Mouse (Mus musculus) induced T-regulatory cell, adult 2 months (primary cell): Measurements from ENCODE around the gene Rasd1.
"Not testable (repeated sequence)": the region's sequence is repeated elsewhere in the genome, so short reads cannot be mapped to it uniquely, and the experiment has no call there.

ENCODE experiments used
- DNase-seq: peaks from one replicate; pipeline ENCODE4 v3.0.0-alpha.2; 2012; ENCODE audit warnings: low read depth

Rasd1 gene

DNA sequence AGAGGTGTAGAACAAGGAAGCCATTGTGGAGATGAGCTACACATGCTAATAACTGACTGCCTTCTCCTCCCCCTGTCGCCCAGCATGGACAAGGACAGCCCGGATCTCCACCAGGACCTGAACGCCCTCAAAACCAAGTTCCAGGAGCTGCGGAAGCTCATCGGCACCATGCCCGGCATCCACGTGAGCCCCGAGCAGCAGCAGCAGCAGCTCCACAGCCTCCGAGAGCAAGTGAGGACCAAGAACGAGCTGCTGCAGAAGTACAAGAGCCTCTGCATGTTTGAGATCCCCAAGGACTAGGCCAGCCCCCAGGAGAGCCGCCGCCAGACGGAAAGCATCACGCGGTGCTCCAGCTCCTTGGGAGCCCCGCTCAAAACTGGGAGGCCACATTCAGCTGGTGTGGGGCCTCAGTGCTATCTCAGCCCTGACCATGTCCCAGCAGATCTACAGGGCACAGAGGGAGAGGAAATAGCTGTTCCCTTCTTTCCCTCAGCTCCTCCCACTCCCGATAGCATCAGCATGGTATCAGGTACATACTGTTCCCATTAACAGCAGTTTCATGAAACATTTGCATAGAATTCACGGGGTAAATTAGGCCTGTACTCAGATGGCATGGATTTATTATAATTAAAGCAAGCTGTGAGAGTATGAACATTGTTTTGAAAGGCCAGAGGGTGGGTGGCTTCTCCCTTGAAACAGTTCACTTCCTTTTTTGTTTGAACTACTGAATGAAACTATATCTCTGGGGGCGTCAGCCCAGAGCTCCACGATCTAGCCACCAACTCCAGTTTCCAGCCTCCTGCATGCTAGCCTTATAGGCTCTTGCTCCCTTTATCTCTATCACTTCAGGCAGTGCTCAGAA is 4.0 kb downstream of the Rasd1 start:
- no peak for DNase-seq

DNA sequence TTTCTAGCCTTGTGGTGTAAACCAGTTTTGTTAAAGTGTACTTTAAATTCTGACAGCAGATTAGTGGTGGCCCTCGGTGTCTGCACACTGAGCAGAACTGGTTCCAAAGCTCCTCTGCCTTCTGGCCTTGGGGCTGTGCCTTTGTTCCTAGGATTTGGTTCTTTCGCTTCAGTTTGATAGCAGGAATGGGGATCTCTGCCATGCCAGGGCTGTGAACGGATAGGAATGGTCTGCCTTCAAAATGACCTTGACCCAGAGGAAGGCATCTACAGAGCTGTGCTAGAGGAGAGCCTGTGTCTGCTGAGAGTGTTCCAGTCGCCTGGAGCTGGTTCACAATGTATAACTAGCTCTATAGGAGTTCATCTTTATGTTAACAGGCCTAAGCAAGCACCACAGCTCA is 5.3 kb downstream of the Rasd1 start:
- no peak for DNase-seq

DNA sequence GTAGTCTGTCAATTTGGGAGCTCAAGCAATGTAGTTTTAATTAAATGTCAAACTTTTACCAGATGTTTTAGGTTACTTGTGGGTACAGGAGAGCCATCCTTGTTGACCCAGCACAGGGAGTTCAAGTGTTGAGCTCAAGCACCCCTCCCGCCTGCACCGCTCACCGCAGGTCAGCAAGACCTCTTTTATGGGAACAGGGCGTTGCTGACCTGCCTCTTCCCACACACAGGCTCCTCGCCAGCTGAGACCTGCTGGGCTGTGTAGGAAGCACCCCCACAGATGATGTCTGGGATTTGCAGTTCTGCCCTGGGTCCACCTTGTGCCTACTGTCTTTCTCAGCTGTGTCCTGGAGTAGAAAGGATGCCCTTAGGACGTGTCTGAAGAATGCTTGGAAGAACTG is 8.0 kb downstream of the Rasd1 start:
- DNase-seq, result no peak

DNA sequence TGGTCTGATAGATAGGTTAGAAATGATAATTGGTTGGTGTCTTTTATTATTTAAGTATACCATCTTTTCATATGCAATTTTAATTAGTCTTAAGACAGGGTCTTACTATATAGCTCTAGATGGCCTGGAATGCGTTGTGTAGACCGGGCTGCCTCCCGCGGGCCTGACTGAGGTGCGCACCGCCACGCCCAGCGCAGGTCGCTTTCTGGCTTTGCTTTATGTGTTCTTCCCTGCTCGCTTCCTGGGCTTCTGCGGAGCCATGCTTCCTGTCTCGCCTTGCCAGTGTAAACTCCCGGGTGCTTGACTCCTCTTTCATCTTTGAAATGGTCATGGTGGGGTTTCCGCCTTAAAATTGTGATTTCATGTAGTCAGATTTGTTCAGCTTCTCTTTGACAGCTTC is 11.9 kb downstream of the Rasd1 start:
- no peak for DNase-seq

DNA sequence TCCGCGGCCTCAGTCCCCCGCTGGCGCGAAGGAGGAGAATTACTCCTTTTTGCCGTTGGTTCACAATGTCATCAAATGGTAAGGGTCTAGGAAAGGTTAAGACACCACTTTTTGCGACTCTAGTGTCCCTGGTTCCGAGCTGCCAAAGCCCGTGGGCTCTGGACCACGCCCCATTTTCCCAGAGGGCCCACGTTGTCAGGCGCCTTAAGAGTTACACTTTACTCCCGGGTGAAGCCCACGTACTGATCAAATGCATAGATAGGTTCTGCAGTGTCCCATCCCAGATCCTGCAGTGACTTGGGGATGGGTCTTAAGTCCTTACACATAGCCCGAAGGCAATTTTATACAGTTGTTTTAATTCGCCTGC is 16.4 kb downstream of the Rasd1 start:
- DNase-seq, result no peak

DNA sequence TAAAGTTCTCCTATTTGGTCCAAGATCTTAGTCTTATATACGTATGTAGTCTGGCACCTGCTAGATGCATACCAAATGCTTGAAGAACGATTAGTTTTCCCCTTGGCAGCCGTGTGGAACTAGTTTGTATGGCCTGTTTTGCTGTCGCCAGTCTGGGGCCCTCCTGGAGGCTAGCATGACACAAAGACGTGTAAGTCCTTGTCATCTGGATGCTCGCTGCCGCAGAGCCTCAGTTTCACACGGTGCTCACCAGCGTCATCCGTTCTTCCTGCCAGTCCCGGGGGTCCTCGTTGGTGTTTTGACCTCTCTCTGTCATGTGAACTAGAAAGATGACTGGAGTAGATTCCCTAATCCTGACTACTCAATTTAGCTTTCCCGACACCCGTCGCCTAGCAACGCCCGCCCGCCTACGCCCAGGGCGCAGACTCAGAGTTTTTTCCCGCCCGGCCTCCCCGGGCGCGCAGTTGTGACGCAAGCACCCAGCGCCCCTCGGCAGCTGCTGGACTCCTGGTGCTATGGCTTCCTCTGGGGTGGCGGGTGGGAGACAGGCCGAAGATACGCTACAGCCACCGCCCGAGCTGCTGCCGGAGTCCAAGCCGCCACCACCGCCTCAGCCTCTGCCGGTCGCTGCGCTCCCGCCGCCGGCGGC is 16.9 kb downstream of the Rasd1 start, which contains the start of gene Med9:
TSS of gene Med9 (plus strand) at position 455 of the 649 bp plus-strand sequence.
- peak; percentile 91 for DNase-seq

DNA sequence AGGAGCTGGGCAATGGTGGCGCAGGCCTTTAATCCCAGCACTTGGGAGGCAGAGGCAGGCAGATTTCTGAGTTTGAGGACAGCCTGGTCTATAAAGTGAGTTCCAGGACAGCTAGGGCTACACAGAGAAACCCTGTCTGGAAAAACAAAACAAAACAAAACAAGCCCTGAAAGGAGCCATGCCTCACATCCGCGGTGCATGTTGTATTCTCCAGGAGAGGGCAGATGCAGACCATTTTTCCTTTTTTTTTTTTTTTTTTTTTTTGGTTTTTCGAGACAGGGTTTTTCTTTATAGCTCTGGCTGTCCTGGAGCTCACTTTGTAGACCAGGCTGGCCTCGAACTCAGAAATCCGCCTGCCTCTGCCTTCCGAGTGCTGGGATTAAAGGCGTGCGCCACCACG is 19.9 kb downstream of the Rasd1 start:
- DNase-seq, result not testable (repeated sequence)

DNA sequence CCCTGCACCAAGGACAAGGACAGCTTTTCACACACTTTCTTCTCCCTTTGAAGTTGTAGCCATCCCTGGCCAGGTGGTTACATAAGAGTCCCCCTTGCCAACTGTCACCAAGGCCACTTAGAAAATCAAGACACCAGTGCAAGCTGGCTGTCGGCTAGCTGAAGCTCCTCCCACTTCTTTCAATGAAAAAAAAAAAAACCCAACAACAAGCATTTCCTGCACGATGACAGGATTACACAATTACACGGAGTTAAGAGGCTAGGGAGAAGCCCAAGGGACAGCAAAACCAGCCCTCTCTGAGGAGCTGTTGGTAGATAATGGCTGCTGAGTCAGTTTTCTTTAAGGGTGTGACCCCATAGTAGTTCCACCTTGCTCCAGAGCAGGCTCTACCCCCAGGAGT is 23.4 kb downstream of the Rasd1 start:
- DNase-seq, result no peak

DNA sequence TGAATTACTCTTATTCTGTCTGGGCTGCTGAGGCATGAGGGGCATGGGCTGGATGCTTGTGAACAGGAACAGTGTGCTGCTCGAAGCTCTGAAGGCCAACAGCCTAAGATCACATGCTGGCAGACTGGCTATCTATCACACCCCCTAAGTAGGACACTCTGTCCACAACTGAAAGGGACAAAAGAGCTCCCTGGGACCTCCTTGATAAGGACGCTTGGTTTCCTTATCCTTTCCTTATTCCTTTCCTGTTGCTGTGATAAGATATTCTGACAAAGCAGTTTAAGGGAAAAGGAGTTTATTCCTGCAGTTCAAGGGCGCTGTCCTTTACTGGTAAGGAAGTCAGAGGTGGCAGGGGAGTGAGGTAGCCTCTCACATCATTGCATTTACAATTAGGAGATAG is 24.1 kb downstream of the Rasd1 start:
- DNase-seq, result no peak

DNA sequence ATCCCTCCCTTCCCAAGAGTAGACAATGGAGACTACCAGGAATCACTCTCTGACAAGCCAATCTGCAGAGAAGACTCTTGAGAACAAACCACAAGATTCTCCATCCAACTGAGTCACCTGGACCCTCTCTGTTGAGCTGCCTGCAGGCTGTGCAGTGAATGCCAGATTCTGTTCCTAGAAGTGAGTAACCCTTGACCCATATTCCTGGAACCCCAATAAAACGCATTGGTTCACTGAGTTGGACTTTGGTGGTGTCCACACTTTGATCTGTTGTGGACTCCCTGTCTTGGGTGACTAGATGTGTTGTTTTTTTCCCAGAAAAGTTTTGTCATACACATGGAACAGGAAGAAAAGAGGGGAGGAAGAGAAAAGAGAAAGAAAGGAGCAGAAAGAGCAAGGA is 24.9 kb downstream of the Rasd1 start:
- DNase-seq, result no peak

DNA sequence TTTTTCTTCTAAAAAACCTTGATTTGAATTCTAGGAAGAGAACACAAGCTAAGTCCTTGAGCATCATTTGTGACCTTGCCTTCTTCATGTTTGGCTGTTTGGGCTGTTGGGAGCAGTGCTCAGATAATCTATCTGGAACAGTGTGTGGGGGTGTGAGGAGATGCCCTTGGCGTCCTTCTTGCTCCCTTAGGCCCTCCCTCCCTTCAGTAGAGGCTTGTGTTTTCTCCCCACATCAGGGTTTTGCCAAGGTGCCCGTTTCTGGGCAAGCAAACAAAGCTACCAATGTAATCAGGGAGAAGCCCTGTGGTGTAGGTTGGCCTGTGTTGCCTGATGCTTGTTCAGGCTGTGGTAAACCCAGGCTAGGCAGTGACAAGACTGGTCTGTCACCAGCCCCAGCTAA is 27.1 kb downstream of the Rasd1 start:
- DNase-seq, result no peak

DNA sequence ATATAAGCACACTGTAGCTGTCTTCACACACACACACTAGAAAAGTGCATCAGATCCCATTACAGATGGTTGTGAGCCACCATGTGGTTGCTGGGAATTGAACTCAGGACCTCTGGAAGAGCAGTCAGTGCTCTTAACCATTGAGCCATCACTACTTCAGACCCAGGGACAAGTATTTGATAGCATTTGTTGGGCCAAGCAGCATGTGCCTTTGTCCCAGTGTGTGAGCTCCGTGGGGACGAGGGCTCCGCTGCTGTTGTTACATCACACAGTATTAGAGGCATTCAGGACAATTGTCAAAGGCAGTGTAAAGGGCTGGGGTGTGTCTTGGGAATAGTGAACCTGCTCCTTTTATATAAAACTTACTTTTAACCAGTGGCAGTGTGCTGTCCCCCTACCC is 27.7 kb downstream of the Rasd1 start:
- no peak for DNase-seq

DNA sequence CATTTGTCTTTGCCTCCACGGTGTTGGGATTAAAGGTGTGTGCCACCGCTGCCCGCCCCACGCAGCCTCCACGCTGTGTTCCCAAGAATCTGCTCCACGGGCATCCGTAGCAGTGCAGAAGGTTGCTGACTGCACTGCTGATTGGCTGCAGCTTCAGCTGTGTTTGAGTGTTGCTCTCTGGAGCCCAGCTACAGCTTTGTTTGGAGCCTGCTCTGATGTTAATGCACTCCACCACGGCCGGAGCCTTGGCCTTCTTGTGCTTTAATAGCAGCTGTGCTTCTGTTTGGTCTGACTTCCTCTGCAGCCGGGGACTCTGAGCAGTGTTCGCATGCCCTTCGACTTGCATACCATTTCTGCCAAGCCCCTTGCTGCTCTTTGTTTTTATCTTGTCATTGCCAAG is 30.8 kb downstream of the Rasd1 start:
- DNase-seq, result no peak

DNA sequence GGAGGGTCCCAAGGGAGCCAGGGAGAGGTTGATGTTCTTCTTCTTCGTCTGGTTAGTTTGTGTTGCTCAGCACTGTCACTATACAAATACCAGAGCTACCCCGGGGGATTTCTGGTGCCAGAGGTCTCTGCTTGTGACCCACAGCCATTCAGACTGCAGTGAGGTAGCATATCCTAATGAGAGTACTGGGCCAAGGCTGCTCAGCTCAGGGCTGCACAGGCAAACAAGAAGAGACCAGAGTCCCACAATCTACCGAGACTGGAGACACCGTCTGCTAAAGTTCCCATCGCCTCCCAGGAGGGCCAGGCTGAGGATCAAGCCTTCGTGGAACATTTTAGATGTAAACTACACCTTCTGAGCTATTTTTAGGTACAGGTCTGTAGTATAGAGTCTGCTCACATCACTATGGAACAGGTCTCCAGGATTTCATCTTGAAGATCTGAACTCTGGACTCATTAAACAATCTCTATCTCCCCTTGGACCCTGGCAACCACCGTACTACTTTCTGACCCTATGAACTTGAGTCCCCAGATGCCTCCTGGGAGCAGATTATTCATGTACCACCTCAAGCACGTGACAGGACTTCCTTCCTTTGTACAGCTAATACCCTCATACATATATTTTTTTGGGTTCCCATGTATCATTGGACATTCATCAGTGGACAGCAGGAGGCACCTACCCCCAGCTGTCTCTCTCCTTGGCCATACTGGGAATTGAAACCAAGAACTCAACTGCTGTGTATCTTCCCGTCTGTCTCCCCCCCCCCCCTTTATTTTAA is 32.0 kb downstream of the Rasd1 start:
- no peak for DNase-seq

DNA sequence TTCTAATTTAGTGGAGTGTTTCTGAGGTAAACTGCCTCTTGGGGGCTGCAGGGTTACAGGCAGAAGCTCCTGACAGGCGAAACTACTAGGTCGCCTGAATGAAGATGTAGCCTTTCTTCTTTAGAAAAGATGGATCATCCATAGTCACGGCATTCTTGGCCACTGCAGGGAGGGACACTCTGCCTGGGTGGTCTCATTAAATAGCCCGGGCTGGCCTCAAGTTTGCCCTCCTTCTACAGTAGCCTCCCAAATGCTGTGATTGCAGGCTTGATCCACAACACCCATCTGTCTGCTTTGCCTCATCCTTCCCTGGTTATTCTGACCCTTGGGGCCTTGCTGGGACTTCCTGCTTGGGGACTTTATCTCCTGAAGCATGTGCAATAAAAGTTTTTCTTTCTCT is 34.7 kb downstream of the Rasd1 start:
- DNase-seq, result no peak

DNA sequence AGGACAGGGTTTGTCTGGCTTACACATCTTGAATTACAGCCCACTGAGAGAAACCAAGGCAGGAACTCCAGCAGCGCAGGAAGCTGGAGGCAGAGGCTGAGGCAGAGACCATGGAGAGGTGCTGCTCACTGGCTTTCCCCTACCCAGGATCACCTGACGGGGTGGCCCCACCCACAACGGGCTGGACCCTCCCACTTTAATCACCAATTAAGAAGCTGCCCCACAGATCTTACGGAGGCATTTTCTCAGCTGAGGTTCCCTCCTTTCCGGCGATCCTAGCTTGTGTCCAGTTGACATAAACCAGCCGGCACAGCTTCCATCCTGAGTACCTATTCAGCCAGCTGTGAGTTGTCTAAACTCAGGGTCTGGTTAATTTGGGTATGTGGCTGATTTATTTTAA is 43.5 kb downstream of the Rasd1 start:
- DNase-seq, result no peak

DNA sequence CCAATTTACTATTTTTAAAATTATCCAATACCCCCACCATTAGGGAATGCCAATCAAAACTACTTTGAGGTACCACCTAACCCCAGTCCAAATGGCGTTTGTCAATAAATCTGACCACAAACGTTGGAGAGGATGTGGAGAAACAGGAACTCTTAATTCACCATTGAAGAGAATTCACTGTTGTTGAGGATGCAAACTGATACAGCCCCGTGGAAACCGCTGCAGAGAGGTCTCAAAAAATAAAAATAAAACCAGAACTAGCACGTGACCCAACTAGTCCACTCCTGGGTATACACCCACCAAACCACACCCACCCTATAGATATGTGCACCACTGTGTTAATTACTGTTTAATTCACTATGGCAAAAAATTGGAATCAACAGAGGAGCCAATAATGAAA is 44.4 kb downstream of the Rasd1 start:
- DNase-seq, result no peak

DNA sequence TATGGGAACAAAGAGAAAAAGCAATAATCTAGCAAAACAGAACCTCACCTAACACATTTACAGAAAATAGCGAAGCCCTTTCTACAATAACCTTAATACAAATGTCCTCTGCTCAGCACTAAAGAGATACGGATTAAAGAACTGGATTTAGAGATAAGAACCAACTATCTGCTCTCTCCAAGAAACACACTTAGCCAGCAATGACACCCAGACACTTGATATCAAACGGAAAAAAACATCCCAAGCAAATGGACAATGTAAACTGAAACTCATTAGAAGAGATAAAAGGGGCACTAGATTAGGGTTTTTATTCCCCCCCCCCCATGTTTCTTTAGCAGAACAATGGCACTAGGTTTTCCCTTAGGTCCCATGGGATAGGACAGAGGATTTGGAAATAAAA is 45.3 kb downstream of the Rasd1 start:
- DNase-seq, result no peak

DNA sequence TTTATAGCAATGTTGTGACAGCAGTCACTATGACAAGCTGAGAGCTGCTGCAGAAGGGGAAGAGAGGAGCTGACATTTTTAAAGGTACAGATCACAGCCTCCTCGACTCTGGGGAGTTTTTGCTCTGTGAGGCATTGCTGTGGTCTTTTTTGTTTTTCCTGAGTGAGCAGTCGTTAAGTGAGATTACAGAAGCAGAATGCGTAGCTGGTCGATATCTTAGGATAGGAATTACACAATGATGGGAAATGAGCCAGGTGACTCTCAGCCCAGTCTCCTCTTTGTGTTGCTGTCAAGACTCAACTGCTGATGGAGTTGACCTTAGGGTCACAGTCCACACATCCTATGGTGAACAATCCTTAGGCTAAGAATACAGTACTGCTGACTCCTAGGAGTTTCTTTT is 46.7 kb downstream of the Rasd1 start:
- DNase-seq, result no peak

DNA sequence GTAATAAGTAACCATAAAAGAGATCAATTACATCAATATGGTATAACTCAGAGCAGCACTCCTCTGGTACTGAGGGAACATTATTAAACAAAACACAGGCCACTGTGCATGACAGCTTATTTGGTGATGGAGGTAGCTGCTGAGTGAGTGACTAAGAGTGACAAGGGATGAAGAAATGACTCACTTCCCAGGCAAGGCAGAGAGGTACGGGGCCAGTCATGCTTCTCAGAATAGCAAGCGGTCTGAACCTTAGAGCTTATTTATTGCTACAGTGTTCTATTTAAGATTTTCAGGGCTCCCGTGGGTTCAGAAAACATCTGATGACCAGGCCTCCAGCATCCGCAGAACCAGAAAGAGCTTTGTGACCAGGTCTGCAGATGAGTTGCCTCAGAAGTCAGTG is 51.0 kb downstream of the Rasd1 start:
- DNase-seq, result no peak
